Mouse (Mus musculus): Measurements from ENCODE around the gene Vkorc1.
"Not testable (repeated sequence)": the region's sequence is repeated elsewhere in the genome, so short reads cannot be mapped to it uniquely, and the experiment has no call there.

Vkorc1 gene

DNA sequence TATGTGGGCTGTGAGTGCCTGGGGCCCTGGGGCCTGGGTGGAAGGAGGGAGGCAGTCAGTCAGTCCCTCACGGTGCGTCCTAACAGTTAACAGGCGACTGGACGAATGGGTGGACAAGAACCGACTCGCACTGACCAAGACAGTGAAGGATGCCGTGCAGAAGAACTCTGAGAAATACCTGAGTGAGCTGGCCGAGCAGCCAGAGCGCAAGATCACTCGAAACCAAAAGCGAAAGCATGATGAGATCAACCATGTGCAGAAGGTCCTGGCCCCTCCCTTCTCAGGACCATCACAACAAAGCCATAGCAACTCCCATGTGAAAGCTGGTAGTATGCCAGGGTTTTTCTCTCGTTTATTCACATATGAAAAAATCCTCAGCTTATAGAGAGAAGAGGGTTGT is 19.9 kb upstream of the Vkorc1 start:
- DNase-seq (ENCODE audit: extremely low spot score), result no peak

DNA sequence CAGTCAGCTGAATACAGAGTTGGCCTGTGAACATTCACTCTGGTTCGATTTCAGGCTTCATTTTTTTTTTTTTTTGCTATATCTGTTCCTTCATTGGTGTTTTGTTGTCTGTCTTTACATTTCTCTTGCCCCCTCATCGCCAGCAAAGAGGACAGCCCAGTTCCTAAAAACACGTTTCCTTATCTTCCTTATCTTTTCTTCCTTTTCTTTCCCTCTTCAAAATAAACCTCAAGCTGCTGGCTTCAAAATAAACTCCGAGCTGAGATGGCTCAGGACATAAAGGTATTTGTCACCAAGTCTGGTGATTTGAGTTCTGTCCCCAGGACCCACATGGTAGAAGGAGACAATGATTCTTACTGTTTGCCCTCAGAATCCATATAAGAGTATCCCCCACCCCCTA is 17.5 kb upstream of the Vkorc1 start:
- DNase-seq (ENCODE audit: extremely low spot score), result no peak

DNA sequence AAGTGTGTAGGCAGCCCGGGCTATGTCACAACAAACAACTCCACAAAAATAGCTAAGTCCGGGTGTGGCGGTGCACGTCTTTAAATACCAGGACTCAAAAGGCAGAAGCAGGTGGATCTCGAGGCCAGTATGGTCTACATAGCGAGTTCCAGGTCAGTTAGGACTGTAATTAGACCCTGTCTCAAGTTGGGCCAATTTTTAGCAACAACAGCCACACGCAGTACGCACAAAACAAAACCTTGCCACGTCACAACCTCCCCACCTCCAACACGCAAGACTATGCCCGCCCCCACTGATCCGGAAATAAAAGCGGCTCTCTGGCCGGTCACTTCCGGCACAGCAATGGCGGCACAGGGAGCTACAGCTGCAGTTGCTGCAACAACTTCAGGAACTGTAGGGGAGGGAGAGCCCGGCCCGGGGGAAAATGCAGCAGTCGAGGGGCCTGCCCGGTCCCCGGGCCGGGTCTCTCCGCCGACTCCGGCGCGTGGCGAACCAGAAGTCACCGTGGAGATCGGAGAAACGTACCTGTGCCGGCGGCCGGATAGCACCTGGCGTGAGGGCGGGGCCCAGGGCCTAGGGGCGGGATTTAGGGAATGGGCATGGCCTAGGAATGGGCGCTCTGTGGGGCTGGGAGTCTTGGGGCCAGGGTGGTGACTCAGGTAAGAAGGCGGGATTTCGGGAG is 16.9 kb upstream of the Vkorc1 start, which contains the start of gene Kat8:
TSS of gene Kat8 (plus strand) at position 327 of the 682 bp plus-strand sequence.
- DNase-seq (ENCODE audit: extremely low spot score), result peak; percentile 96

DNA sequence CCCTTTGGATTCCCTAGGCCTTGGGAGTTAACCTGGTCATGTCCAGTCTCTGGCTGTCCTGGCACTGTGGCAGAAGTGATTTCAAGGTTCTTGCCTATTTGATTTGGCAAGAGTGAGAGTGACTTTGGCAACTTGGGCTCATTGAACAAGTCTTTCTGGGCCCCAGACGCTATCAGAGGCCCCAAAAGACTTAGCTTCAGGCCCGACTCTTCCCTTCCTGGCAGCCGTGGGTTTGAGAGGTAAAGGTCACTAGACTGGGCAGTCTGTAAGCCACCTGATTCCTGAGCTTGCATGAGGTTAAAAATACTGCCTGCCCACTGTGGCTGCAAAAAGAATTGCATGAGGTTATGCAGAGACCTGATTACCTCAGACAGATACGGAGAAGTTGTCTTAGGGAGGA is 13.2 kb upstream of the Vkorc1 start:
- DNase-seq (ENCODE audit: extremely low spot score), result no peak

DNA sequence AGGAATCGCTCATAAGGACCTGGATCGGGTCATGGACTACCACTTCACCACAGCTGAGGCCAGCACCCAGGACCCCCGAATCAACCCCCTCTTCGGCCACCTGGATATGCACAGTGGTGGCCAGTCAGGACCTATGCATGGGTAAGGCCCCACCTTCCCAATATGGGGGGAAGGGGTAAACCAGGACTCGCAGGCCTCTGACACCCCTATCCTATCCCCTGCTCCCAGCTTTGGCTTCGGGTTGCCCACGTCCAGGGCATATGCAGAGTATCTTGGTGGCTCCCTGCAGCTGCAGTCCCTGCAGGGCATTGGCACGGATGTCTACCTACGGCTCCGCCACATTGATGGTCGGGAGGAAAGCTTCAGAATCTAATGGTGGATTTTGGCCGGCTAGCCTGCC is 12.5 kb upstream of the Vkorc1 start:
- DNase-seq (ENCODE audit: extremely low spot score), result no peak

DNA sequence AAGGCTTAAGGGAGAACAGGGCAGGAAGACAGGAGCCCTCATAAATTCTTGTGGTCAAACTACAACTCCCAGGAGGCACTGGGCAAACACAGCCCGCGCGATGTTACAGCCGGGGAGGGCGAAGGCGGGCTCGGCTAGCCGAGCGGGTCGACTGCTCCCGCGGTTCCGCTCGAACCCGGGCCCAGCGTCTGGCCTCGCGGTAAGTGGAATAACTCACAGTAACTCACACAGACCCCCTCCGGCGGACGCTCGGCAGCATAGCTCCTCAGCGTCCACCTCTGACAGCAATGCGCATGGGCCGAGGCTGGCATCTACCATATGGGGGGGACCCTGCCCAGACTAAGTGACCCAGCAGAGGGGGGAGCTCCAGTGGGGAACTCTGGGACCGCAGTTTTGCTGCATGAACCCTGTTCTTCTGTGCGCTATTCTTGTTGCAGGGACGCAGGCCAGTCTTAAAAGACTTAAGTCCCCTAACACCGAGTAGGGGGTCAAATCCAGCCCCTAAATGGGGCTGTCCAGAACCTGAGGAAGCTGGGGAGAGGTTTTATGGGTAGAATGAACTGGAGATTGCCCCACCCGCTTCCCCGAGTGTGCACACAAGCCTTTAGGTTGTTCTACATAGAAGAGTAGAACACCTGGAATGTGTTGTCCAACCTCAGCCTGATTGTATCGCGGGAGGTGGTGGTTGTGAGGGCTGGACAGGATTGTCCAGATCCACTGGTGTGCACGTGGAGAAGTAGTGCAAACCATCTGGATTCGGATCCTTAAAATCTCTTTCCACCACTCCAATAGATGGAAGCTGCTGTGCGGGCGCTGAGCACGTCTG is 8.8 kb upstream of the Vkorc1 start, which contains the start of gene Bckdk:
TSS of gene Bckdk (plus strand) at position 112 of the 826 bp plus-strand sequence.
- DNase-seq (ENCODE audit: extremely low spot score), result peak; percentile 80

DNA sequence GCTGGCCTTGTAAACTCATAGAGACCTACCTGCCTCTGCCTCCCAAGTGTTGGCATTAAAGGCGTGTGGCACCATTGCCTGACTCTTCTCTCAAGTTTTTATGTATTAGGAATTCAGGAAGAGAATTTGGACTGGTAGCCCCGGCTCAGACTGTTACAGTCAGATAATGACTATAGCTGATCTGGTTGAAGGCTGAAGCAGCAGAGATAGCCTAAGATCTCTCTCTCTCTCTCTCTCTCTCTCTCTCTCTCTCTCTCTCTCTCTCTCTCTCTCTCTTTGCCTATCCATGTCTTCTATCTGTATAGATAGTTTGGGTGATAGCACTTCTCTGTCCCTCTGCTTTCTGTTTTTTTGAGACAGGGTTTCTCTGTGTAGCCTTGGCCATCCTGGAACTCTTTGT is 6.4 kb upstream of the Vkorc1 start:
- DNase-seq (ENCODE audit: extremely low spot score), result no peak

DNA sequence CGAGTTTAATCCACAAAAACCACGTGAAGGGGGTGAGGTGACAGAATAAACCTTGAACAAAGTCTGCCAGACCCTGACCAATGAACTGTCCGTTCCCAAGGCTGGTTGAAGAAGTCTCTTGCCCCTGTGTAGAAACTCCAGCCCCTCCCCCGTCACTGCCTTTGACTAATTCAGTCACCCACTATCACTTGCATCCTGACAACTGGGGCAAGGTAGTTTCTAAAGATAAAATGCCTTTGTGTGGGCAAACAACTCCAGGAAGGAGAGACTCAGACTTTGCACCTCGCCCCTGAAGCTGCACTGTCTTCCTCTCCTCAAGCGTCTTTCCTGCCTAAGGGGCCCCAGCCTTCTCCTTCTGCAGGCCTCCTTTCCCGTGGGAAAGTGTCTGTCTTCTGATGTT is 4.6 kb upstream of the Vkorc1 start:
- no peak for DNase-seq (ENCODE audit: extremely low spot score)

DNA sequence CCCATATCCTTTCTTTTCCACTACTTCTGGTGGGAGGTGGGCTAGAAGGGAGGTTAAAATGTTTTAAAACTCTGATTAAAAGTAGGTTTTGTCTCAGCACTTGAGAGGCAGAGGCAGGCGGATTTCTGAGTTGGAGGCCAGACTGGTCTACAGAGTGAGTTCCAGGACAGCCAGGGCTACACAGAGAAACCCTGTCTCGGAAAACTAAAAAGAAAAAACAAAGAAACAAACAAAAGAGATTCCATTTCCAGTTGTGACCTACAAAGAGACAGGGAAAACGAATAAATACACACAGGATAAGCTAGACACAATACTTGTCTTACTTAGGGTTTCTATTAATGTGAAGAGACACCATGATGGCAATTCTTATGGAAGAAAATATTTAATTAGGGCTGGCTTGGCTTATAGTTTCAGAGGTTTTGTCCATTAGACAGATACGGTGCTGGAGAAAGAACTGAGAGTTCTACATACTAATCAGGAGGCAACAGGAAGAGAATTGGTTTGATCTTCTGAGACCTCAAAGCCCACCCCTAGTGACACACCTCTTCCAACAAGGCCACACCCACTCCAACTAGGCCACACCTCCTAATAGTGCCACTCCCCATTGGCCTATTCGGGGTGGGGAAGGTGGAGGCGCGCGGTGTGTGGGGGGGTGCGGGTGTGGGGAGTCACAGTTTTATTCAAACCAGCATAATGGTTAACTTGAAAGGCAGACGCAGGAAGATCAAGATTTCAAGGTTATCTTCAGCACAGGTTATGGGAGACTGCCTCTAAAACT is 3.0 kb upstream of the Vkorc1 start:
- DNase-seq (ENCODE audit: extremely low spot score), result no peak

DNA sequence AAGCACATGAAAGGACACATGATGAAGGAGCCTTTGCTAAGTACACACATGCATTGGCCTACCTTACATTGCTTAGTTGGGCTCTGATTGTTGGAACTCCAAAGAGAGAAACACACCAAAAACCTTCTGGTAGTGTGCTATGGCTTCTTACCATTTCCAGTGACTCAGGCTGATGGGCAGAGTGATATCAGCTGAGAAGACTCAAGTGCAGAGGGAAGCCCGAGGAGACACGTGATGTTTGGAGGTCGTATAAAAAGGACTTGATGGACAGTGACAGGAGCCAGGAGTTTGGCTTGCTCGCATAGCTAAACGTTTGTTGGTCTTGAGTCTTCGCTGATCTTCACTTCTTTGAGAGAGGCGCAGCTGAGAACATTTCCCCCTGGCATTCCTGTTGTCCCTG is 2.1 kb upstream of the Vkorc1 start:
- no peak for DNase-seq (ENCODE audit: extremely low spot score)

DNA sequence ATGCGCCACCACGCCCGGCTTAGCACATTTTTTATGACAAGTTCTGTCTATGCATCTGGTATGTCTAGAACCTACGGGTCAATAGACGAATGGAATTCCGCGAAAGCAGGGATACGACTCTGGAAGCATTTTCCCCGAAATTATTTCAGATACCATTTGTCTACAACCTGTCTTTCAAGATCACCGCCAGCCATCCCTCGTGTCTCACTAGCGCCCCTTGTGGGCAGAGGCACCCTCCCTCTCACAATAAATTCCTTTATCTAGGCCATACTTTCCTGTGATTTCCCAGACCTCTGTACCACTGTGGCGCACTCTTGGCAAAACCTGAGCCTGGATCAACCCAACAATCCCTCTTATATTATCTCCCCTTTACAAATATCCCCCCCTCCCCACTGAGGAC is 967 bp upstream of the Vkorc1 start:
- peak; percentile 39 for DNase-seq (ENCODE audit: extremely low spot score)

DNA sequence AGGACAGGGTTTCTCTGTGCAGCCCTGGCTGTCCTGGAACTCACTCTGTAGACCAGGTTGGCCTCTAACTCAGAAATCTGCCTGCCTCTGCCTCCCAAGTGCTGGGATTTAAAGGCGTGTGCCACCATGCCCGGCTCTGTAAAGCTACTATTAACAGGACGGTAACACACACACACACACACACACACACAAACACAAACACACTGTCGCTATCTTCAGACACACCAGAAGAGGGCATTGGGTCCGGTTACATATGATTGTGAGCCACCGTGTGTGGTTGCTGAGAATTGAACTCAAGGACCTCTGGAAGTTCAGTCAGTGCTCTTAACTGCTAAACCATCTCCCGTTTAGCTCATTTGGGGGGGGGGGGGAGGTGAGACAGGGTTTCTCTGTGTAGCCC is 474 bp upstream of the Vkorc1 start:
- DNase-seq (ENCODE audit: extremely low spot score), result not testable (repeated sequence)

DNA sequence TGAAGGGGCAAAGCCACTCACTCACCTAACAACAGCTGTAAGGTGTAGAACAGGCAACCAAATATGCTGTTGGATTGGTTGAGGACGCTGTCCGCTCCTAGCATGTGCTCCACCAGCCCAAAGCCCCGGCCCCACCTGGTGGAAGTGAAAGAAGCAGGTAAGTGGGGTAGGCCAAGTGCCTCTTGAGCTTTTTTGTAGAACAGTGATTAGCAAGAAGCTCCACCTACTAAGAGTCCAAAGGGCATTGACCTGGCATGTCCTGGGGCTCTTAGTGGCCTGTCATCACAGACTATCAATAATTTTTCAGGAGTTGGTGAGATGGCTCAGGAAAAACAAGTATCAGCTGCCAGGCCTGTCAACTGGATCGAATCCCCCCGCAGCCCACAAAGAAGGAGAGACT is 937 bp downstream of the Vkorc1 start:
- no peak for DNase-seq (ENCODE audit: extremely low spot score)

DNA sequence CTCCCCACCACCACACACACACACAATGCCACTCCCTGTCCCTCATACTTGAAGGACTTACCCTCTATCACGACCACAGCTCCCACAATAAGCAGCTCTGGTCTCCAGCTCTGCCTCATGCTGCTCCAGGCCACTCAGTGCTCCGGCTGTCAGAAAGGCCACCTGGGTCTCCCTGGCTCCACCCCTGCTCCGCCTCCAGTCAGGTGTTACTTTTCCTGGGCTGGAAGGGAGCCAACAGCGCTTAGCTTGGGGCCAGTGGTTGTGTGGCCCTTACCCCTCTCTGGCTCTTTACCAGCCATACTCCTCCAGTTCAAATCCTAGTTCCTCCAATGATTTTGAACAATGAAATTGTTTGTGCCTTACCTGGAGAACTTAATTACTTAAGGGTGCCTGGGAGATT is 4.6 kb downstream of the Vkorc1 start, which contains the start of gene Prss53:
TSS of gene Prss53 (minus strand) at position 173 of the 400 bp plus-strand sequence.
- DNase-seq (ENCODE audit: extremely low spot score), result no peak

DNA sequence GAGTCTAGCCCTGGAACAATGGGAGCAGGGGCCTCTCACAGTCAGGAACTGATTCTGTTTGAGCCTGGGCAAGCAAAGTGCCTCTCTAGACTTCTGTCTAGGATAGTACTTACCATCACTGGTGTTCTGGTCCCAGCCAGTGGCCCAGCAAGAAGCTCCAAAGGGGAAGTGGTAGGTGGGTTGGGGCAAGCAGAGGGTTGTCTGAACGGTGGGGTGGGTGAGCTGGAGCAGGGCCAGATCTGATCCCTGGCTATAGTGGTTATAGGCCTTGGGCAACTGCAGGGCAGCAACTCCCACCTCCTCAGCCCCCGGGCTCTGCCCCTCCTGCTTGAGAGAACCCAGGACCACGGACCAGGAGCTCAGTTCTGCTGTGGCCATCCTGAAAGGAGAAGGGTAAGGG is 6.6 kb downstream of the Vkorc1 start:
- no peak for DNase-seq (ENCODE audit: extremely low spot score)

DNA sequence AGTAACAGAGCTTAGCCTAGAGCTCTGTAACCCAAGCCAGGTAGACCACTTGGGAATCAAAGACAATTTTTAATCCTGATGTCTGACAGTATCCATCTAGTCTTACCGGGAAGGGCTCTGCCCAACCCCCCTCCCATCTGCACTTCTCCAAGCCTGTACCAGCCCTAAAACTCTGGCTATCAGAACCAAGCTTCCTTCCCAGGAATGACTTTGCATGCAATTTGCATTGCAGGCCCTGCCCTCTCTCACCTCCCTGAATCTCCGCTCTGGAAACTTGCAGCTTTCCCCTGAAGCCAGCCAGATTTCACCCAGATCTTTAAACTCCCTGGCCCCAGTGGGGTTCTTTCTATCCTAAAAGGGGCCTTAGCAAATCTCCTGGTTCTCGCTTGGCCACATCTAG is 7.6 kb downstream of the Vkorc1 start:
- DNase-seq (ENCODE audit: extremely low spot score), result no peak

DNA sequence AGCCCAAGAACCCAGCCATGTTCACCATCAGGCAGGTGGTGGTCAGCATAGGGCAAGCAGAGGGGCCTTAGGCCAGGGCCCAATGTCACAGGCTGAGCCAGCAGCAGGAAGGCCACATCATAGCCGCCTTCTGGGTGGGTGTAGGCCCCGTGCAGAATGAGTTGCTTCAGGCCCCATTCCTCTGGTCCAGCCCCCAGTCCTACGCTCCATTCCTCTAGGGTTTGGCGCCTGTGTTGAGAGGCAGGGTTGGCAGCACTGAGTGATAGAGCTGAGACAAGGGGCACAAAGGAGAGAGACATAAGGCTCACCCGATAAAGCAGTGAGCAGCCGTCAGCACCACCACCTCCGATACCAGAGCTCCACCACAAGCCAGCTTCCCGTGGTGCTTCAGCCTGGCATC is 8.2 kb downstream of the Vkorc1 start:
- DNase-seq (ENCODE audit: extremely low spot score), result no peak

DNA sequence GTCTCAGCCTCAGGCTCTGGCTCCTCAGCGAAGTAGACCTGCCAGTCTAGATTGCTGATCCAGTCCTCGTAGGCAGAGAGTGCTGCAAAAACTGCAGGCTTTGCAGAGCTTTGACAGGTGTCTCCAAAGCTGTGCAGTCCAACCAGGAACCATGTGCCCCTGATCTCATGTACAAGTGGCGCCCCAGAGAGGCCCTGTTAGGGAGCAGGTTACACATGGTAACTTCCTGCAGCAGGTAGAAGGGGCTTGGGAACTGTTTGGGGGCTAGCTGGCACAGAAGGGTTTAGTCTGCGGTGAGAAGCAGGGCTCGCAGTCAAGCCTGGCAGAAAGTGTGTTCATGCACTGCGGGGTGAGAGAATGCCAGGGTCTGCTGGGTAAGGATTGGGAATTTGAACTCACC is 8.9 kb downstream of the Vkorc1 start:
- no peak for DNase-seq (ENCODE audit: extremely low spot score)

DNA sequence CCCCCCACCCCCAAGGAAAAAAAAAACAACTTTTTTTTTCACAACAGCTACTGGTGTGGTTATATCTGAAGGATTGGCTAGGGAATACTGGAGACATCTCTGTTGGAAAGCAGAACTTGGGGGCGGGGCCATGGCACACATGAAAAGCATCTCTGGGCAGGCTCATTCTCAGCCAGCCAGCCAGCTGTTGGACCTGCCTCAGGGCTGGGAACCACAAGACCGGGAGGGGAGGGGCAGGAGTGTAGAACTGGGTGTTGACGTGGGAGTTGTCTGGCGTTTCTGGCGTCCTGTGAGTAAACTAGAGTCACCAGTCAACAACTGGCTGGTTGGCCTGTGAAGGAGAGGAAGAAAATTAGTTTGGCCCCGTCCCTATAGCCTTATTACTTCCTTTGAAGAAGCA is 9.5 kb downstream of the Vkorc1 start:
- no peak for DNase-seq (ENCODE audit: extremely low spot score)

DNA sequence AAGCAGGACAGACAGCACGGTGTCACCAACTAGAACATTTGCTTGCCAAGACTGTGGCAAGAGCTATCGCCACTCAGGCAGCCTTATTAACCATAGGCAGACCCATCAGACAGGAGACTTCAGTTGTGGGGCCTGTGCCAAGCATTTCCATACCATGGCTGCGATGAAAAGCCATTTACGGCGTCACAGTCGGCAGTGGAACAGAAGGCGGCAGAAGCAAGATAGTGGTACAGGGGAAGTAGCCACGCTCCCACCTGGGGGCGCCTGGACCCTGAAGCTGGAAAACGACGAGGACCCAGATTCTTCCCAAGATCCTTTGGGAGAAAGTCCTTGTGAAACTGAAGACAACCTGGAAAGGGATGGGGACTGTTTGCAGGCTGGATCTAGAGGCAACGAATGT is 15.0 kb downstream of the Vkorc1 start:
- DNase-seq (ENCODE audit: extremely low spot score), result no peak

DNA sequence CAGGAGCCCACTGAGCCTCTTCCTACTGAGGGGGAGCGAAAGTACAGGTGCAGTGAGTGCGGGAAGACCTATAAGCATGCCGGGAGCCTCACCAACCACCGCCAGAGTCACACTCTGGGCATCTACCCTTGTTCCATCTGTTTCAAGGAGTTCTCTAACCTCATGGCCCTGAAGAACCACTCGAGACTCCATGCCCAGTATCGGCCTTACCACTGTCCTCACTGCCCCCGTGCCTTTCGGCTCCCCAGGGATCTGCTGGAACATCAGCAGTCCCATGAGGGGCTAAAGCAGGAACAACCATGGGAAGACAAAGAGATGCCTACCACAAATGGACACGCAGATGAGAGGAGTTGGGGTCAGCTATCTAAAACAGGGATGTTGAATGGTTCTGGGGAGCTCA is 16.1 kb downstream of the Vkorc1 start:
- no peak for DNase-seq (ENCODE audit: extremely low spot score)
